Mouse (Mus musculus) stomach, embryonic 15.5 days (tissue): ENCODE results near the gene Adgrv1. TPM values are rescaled to one million over a fixed set of nuclear protein-coding genes. Genes with fewer than 3 reads are reported as not detected.

ENCODE experiments used
- microRNA-seq: library from miRNA; unstranded; fragments of <30 nt; microRNA quantifications from one replicate; pipeline ENCODE4, GENCODE M21; 2016
- polyA plus RNA-seq: library from polyadenylated mRNA; unstranded; fragments of >200 nt; fragmentation: Nextera tagmentation; extraction: Ambion mirVana; gene quantifications from 2 replicates; pipeline ENCODE4 v1.2.1, GENCODE M21; 2015

Gene Adgrv1
- polyA plus RNA-seq, 1 experiment from 2014 or later = 1.1 TPM

Small RNA genes within 50 kb of the gene (microRNA-seq; reads per million reads assigned to microRNA genes)
- not detected for gene Gm25241

Other genes with a start within 250 kb of the Adgrv1 start
- gene Lysmd3, start 24.5 kb upstream of the Adgrv1 start, polyA plus RNA-seq = 22.8 and 23.6 TPM in 2 replicates
- 14.4 and 17.1 TPM in 2 replicates for gene Polr3g, start 77.9 kb upstream of the Adgrv1 start, polyA plus RNA-seq
- 8.5 and 9.2 TPM in 2 replicates for gene Mblac2, start 78.2 kb upstream of the Adgrv1 start, polyA plus RNA-seq
- gene Cetn3, start 149.9 kb upstream of the Adgrv1 start, polyA plus RNA-seq = 206 and 243 TPM in 2 replicates